Mouse (Mus musculus): ENCODE measurements at regions not wholly inside any gene's neighbourhood (a gene's known extent, or its start where the extent isn't known, plus 50 kb on each side); places are given as distances from the start of the nearest gene placed in this dataset.

- CTCF ChIA-PET: no interaction called here
Measured at GRCm38 (mm10) chr1:18849038-18849437, 253.8 kb upstream of the Tfap2d start.

DNA sequence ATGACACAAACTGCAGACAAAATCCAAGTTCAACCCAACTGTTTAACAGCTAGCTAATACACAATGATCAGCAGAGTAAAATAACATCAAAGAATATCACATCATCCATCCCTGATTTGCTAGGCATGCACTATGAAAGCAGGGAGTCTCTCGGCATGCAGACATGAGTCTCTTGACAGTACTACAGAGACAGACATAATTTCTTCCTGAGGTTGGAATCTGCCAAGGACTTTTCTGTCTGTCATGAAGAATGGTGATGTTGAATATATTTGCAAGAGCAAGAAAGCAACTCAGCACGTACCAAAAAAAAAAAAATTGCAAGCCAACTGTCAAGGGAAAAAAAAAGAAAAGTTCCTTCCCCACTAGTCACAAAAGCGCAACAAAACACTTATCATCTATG, 245.4 kb upstream of the Tfap2d start:
- CTCF ChIA-PET: no interaction called here

GRCm38 (mm10) chr1:18903266-18903665, 199.6 kb upstream of the Tfap2d start:
- CTCF ChIA-PET: interaction anchor here (0.8 kb wide), 1 partner anchor 43 kb away, joined by 7 read pairs; no protein-coding TSS in a partner anchor

DNA sequence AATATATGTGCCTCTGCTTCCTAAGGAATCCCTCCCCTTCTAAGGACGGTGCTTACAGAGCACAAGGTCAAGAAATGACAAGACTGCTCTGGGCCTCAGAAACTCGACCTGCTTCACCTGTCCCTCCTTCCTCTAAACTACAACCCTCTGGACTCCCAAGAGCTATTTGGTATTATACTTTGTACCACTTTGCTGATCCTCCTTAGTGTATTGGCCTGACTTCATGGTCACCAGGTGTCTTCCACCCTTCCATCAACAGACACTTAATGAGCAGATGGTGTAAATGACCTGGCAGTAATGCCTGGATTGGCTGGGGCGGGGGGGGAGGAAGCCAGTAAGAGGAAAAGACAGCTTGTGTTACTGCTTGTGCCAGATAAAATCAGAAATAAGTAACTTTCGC, 199.1 kb upstream of the Tfap2d start:
- CTCF ChIA-PET: interaction anchor here (0.8 kb wide), 1 partner anchor 43 kb away, joined by 7 read pairs; no protein-coding TSS in a partner anchor

GRCm38 (mm10) chr1:18911578-18911977, 191.2 kb upstream of the Tfap2d start:
- CTCF ChIA-PET: no interaction called here

DNA sequence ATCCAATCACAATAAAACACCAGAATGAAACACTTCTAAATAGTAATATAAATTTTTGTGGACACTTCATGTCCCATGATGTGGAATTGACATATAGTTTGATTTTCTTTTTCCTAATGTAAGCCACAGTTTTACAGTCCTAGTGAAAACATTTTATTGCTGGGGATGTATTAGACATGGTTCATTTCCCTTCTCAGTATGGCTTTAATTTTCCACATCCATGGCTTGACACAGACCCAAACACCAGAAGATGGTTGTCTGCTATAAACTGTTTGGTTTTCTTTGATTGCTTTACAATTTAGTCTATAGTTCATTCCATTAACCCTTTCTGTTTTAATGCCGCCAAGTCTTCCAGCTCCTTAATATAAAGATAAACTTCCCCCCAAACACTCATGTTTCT, 146.5 kb upstream of the Tfap2d start:
- CTCF ChIA-PET: no interaction called here

DNA sequence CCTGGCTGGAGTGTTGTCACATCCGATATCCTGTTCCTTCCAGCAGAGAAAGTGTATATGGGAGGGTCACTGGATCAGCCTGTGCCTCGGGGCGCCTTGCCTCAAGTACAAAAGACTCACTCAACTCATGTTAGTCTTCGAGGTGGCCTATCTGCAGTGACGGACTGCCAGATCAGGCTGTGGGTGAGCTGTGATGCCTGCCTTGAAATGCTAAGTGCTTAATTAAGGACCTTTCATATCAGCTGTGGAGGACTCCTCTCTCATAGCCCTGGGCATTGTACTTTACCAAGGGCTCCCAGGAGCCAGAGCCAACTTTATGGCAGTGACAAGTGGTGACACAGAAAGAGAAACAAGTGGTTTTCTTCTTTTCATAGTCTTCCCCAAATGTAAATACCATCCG, 145.8 kb upstream of the Tfap2d start:
- CTCF ChIA-PET: no interaction called here

DNA sequence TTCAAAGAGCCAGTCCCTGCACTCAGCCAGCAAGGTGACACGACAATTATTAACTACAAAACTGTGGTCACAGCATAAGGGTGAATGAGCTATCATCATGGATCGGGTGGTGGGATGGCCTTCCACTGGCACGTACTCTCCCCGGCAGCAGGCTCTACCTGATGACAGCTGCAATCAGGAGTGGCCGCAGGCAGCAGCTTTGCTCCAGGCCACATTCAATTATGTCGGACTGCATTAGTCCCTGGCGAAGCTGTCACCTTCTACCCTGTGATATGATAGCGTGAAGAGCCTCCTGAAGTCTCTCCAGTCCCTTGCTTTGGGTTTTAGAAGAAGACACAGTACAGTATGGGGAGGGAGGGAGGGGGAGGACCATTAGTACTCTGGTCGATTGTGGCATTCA, 141.4 kb upstream of the Tfap2d start:
- CTCF ChIA-PET: no interaction called here

DNA sequence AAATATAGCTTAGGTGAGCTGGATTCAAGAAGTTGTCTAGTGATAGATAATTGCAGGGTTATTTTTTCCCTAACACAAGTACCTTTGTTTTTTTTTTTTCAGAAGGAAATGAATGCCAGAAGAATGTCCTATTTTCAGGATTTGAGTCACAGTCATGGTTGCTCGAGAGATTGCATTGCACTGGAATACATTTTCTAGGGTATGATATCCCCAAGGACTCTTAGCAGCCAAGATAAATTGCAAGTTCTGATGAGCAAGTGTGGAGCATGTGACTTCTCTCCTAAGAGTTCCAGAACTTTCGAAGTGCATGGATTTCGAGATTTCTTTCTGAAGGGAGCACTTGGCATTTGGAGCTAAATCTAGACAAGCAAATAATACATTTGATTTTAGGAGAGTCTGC, 140.9 kb upstream of the Tfap2d start:
- CTCF ChIA-PET: no interaction called here

- CTCF ChIA-PET: no interaction called here
Measured at GRCm38 (mm10) chr1:18968935-18969334, 133.9 kb upstream of the Tfap2d start.

GRCm38 (mm10) chr1:18970173-18970572, 132.6 kb upstream of the Tfap2d start:
- CTCF ChIA-PET: no interaction called here

- CTCF ChIA-PET: no interaction called here
Measured at GRCm38 (mm10) chr1:18973826-18974620, 128.8 kb upstream of the Tfap2d start.

- CTCF ChIA-PET: no interaction called here
Measured at GRCm38 (mm10) chr1:18974860-18975439, 127.9 kb upstream of the Tfap2d start.

DNA sequence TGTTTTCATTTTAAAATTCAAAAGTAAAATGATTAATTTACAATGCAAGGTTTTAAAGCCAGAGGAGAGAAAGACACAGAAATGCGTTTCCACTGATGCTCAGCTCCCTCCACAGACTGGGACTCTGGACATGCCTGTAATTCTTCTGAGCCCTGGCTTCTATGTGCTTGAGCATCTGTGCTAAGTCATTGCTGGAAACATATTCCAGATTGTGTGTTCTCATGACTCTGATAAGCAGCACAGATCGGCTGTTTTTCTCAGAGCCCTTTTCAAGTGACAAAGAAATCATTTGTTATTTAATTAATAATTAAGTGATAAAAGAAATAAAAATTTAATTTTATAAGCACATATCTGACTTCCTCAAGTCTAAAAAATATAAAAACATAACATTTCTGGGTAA, 127.3 kb upstream of the Tfap2d start:
- CTCF ChIA-PET: no interaction called here

DNA sequence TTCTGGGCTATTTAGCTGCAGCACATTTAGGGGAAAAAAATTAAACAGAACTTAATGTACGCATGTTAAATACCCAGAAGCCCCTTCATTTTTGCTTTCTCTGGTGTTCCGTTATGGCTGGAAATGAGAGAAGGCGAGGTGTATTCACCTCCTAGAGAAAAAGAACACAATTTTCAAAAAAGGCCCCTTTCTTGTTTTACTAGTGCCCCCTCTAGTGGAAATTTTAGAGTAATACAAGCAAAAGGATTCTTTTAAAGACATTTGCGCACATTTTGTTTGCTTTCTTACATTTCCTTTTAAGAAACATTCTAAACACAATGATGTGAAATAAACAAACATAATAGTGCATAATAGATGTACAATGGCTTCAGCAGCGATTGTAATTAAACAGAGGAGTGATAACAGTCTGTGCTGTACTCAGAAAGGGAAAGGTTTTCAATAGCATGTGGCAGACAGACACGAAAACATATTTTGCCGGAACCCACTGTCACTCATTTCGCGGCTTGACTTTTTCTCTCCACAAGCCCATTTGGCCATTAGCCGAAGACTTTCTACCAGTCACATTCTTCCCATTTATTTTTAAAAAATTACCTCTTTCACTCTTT, 126.0 kb upstream of the Tfap2d start:
- CTCF ChIA-PET: no interaction called here

DNA sequence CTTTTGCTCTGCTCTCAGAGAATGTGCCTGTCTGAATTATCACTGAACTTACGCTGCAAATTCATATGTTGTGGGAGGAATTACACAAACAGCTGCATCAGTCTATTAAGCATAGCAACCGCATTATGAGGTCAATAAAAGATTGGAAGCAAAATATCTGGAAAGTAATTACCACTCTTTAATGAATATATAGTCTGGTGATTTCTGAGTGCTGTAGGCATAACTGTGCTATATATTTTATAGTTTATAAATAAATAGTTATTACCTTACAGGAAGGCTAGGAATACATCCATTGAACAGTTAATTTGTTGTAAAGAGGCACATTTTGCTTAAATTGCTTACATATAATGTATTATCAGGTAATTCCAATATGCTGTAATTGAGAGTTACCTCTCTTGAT, 123.7 kb upstream of the Tfap2d start:
- CTCF ChIA-PET: no interaction called here

- CTCF ChIA-PET: no interaction called here
Measured at GRCm38 (mm10) chr1:19016778-19017177, 86.0 kb upstream of the Tfap2d start.

All from spleen, embryonic (tissue).